Mouse (Mus musculus): ENCODE data around the gene Thsd1.

DNA sequence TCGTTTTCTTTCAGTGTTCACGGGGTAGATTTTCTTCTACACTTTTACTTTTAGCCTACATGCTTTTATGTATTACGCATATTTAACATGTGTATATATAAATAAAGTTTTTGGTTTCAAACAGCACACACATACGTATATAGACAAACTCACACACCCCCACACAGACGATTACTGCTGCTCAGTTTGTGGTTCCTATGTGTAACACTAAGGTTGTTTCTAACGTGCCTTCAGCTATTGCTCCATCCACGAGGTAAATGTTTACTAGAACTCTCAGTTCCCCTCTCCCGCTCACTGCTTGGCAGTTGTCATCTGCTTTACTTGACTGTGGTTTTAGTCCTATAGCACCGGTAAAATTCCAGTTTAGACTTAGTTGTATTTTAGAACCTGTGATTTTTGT, 22.0 kb downstream of the Thsd1 start:
- no peak for TF ChIP-seq CTCF (IDR thresholded peaks at IDR 0.05; ENCODE audit: control insufficient read depth, insufficient read depth, low read length)
- TF ChIP-seq POLR2A (IDR thresholded peaks at IDR 0.05; ENCODE audit: borderline replicate concordance, control insufficient read depth, low read depth, low read length): no peak
